Mouse (Mus musculus) forebrain, embryonic 12.5 days (tissue): ENCODE data around the gene Brk1. TPM values are rescaled to one million over a fixed set of nuclear protein-coding genes. Genes with fewer than 3 reads are reported as not detected.
A peak's percentile ranks its signal among the peaks of the same experiment; 100 is the strongest.

Source experiments
- ATAC-seq: fragments of 200-750 bp; cut with Nextera tagmentation; 2 replicates; pipeline ENCODE4 v1.8.0; 2017; ENCODE audit warnings: moderate TSS enrichment; ENCODE audit not compliant: low FRiP score
- H3K27ac ChIP-seq: fragments of 300-500 bp; sonication (generic); 2 replicates; pipeline ENCODE4 v1.5.1; 2016; ENCODE audit warnings: mild to moderate bottlenecking
- H3K27me3 ChIP-seq: fragments of 300-500 bp; sonication (generic); 2 replicates; pipeline ENCODE4 v1.6.1; 2016; ENCODE audit warnings: mild to moderate bottlenecking
- H3K36me3 ChIP-seq: fragments of 300-500 bp; sonication (generic); replicated peaks from 2 replicates; pipeline ENCODE4 v1.6.1; 2016; ENCODE audit warnings: mild to moderate bottlenecking
- H3K4me1 ChIP-seq: fragments of 300-500 bp; sonication (generic); 2 replicates; pipeline ENCODE4 v1.6.1; 2016
- H3K4me2 ChIP-seq: fragments of 300-500 bp; sonication (generic); 2 replicates; pipeline ENCODE4 v1.6.1; 2016; ENCODE audit warnings: mild to moderate bottlenecking, moderate library complexity
- H3K4me3 ChIP-seq: fragments of 300-500 bp; sonication (generic); replicated peaks from 2 replicates; pipeline ENCODE4 v1.5.1; 2016; ENCODE audit warnings: mild to moderate bottlenecking
- H3K9ac ChIP-seq: fragments of 300-500 bp; sonication (generic); 2 replicates; pipeline ENCODE4 v1.6.1; 2016; ENCODE audit warnings: mild to moderate bottlenecking
- H3K9me3 ChIP-seq: fragments of 300-500 bp; sonication (generic); 2 replicates; pipeline ENCODE4 v1.6.1; 2016
- WGBS: fragments of 180-500 bp; shearing (Covaris S2); methylation state at CpG from one replicate; pipeline ENCODE4 v1.1.7; 2016; 5-methylcytosine and 5-hydroxymethylcytosine counted together
- polyA plus RNA-seq: library from polyadenylated mRNA; unstranded; fragments of >200 nt; fragmentation: Nextera tagmentation; extraction: Ambion mirVana; gene quantifications from 2 replicates; pipeline ENCODE4 v1.2.1, GENCODE M21; 2016

Brk1 gene
- polyA plus RNA-seq, 1 experiment from 2014 or later, result 194 TPM

GRCm38 (mm10) chr6:113602821-113603220 is 1.8 kb upstream of the Brk1 start:
- Histone ChIP-seq H3K4me3 (no peak overlapping the region), H3K9me3 (no peaks in the 10 kb centered on the region), H3K27ac (no peak overlapping the region), H3K36me3 (peaks cover 5% of the 10 kb centered on the region; the same call in 1 of the 2 replicates), H3K27me3 (no peaks in the 10 kb centered on the region), H3K4me2 (no peak overlapping the region), H3K9ac (no peak overlapping the region), H3K4me1 (peaks cover 26% of the 10 kb centered on the region)
- WGBS, result 95% methylated on average over 6 of the region's 6 CpGs
- ATAC-seq, result no peak

- Histone ChIP-seq H3K36me3 (peaks cover 5% of the 10 kb centered on the region; the same call in 1 of the 2 replicates), H3K4me1 (peaks cover 26% of the 10 kb centered on the region), H3K27ac (no peak overlapping the region), H3K9me3 (no peaks in the 10 kb centered on the region), H3K9ac (peak overlapping the region; percentile 89; the same call in 1 of the 2 replicates), H3K4me2 (peak overlapping the region; percentile 91), H3K27me3 (no peaks in the 10 kb centered on the region), H3K4me3 (peak overlapping the region; percentile 95)
- no peak for ATAC-seq
- 51% methylated on average over 12 of the region's 12 CpGs for WGBS
These were observed 579 bp upstream of the Brk1 start for GRCm38 (mm10) chr6:113603993-113604392.

- H3K9me3 ChIP-seq, result no peaks in the 10 kb centered on the region
- H3K4me1 ChIP-seq, result peaks cover 25% of the 10 kb centered on the region
- WGBS, result 5% methylated on average over 10 of the region's 10 CpGs
- H3K27me3 ChIP-seq, result no peaks in the 10 kb centered on the region
- H3K4me2 ChIP-seq, result peak overlapping the region; percentile 91
- H3K36me3 ChIP-seq, result peaks cover 7% of the 10 kb centered on the region; the same call in 1 of the 2 replicates
- peak overlapping the region; percentile 89 for H3K9ac ChIP-seq
- peak overlapping the region; percentile 95 for H3K4me3 ChIP-seq
- ATAC-seq, result no peak
- peak overlapping the region; percentile 62; the same call in 1 of the 2 replicates for H3K27ac ChIP-seq
These were observed 613 bp downstream of the Brk1 start for GRCm38 (mm10) chr6:113605224-113605545.

- Histone ChIP-seq H3K4me2 (no peak overlapping the region), H3K4me1 (peaks cover 18% of the 10 kb centered on the region), H3K9me3 (no peaks in the 10 kb centered on the region), H3K36me3 (peaks cover 35% of the 10 kb centered on the region), H3K4me3 (no peak overlapping the region), H3K27ac (no peak overlapping the region), H3K27me3 (no peaks in the 10 kb centered on the region), H3K9ac (no peak overlapping the region)
- WGBS, result 87% methylated on average over 6 of the region's 6 CpGs
- no peak for ATAC-seq
These were observed 4.3 kb downstream of the Brk1 start for GRCm38 (mm10) chr6:113608871-113609270.

- WGBS, result 96% methylated on average over 7 of the region's 7 CpGs
- H3K9me3 ChIP-seq, result no peaks in the 10 kb centered on the region
- peaks cover 39% of the 10 kb centered on the region for H3K36me3 ChIP-seq
- H3K27me3 ChIP-seq, result no peaks in the 10 kb centered on the region
- no peak overlapping the region for H3K9ac ChIP-seq
- ATAC-seq, result no peak
- no peak overlapping the region for H3K4me3 ChIP-seq
- no peak overlapping the region for H3K27ac ChIP-seq
- no peak overlapping the region for H3K4me2 ChIP-seq
- peaks cover 18% of the 10 kb centered on the region for H3K4me1 ChIP-seq
These were observed 4.7 kb downstream of the Brk1 start for GRCm38 (mm10) chr6:113609293-113609692.

- peaks cover 65% of the 10 kb centered on the region for H3K36me3 ChIP-seq
These were observed 7.8 kb downstream of the Brk1 start for GRCm38 (mm10) chr6:113612258-113612969.

GRCm38 (mm10) chr6:113614152-113614551 is 9.6 kb downstream of the Brk1 start:
- Histone ChIP-seq H3K4me2 (no peak overlapping the region), H3K9me3 (no peaks in the 10 kb centered on the region), H3K27me3 (no peaks in the 10 kb centered on the region), H3K27ac (no peak overlapping the region), H3K36me3 (peaks cover 71% of the 10 kb centered on the region), H3K9ac (no peak overlapping the region), H3K4me3 (no peak overlapping the region), H3K4me1 (no peaks in the 10 kb centered on the region)
- ATAC-seq, result no peak
- 96% methylated on average over 7 of the region's 7 CpGs for WGBS

More at GRCm38 (mm10) chr6:113612258-113612969, 7.8 kb downstream of the Brk1 start:
- no peak overlapping the region for H3K4me2 ChIP-seq
- H3K27ac ChIP-seq, result no peak overlapping the region
- no peaks in the 10 kb centered on the region for H3K9me3 ChIP-seq
- no peak overlapping the region for H3K4me3 ChIP-seq
- WGBS, result 96% methylated on average over 8 of the region's 8 CpGs
- no peaks in the 10 kb centered on the region for H3K4me1 ChIP-seq
- no peak for ATAC-seq
- no peaks in the 10 kb centered on the region for H3K27me3 ChIP-seq
- no peak overlapping the region for H3K9ac ChIP-seq

- 98% methylated on average over 8 of the region's 8 CpGs for WGBS
- no peaks in the 10 kb centered on the region for H3K9me3 ChIP-seq
- no peak overlapping the region for H3K4me3 ChIP-seq
- peaks cover 71% of the 10 kb centered on the region for H3K36me3 ChIP-seq
- H3K4me2 ChIP-seq, result no peak overlapping the region
- H3K9ac ChIP-seq, result no peak overlapping the region
- no peaks in the 10 kb centered on the region for H3K27me3 ChIP-seq
- H3K4me1 ChIP-seq, result no peaks in the 10 kb centered on the region
- ATAC-seq, result no peak
- H3K27ac ChIP-seq, result no peak overlapping the region
These were observed 10.4 kb downstream of the Brk1 start for GRCm38 (mm10) chr6:113614997-113615396.

- no peaks in the 10 kb centered on the region for H3K9me3 ChIP-seq
- no peak overlapping the region for H3K27ac ChIP-seq
- no peaks in the 10 kb centered on the region for H3K27me3 ChIP-seq
- H3K4me3 ChIP-seq, result no peak overlapping the region
- no peaks in the 10 kb centered on the region for H3K4me1 ChIP-seq
- ATAC-seq, result no peak
- H3K36me3 ChIP-seq, result peaks cover 67% of the 10 kb centered on the region
- H3K9ac ChIP-seq, result no peak overlapping the region
- H3K4me2 ChIP-seq, result no peak overlapping the region
- WGBS, result 95% methylated on average over 4 of the region's 4 CpGs
These were observed 10.9 kb downstream of the Brk1 start for GRCm38 (mm10) chr6:113615489-113615888.

- WGBS, result 70% methylated on average over 5 of the region's 5 CpGs
- H3K4me3 ChIP-seq, result peak overlapping the region; percentile 73
- peak; percentile 7; the same call in 1 of the 2 replicates for ATAC-seq
- H3K9ac ChIP-seq, result no peak overlapping the region
- no peaks in the 10 kb centered on the region for H3K9me3 ChIP-seq
- H3K36me3 ChIP-seq, result peaks cover 16% of the 10 kb centered on the region
- peak overlapping the region; percentile 55 for H3K4me2 ChIP-seq
- H3K4me1 ChIP-seq, result peaks cover 19% of the 10 kb centered on the region
- no peaks in the 10 kb centered on the region for H3K27me3 ChIP-seq
- H3K27ac ChIP-seq, result no peak overlapping the region
These were observed 18.8 kb downstream of the Brk1 start for GRCm38 (mm10) chr6:113623386-113623785.

GRCm38 (mm10) chr6:113623941-113624751 is 19.6 kb downstream of the Brk1 start, which contains the start of gene Vhl:
Gene Vhl (plus strand): TSS chr6:113623959.
- peak within 1 kb of the TSS; percentile 82 for H3K9ac ChIP-seq
- peaks cover 20% of the 10 kb centered on the region for H3K36me3 ChIP-seq
- peak within 1 kb of the TSS; percentile 73 for H3K4me3 ChIP-seq
- peak within 1 kb of the TSS; percentile 55 for H3K4me2 ChIP-seq
- H3K27me3 ChIP-seq, result no peaks in the 10 kb centered on the region
- peaks cover 19% of the 10 kb centered on the region for H3K4me1 ChIP-seq
- peak within 1 kb of the TSS; percentile 87 for H3K27ac ChIP-seq
- 1% methylated on average over 75 of the region's 76 CpGs for WGBS
- peak; percentile 89 for ATAC-seq
- no peaks in the 10 kb centered on the region for H3K9me3 ChIP-seq

GRCm38 (mm10) chr6:113624989-113625770 is 20.6 kb downstream of the Brk1 start:
- ATAC-seq, result no peak
- H3K9me3 ChIP-seq, result no peaks in the 10 kb centered on the region
- H3K9ac ChIP-seq, result peak overlapping the region; percentile 82
- peaks cover 19% of the 10 kb centered on the region for H3K4me1 ChIP-seq
- H3K36me3 ChIP-seq, result peaks cover 30% of the 10 kb centered on the region
- 50% methylated on average over 5 of the region's 5 CpGs for WGBS
- H3K4me3 ChIP-seq, result peak overlapping the region; percentile 73
- H3K27ac ChIP-seq, result no peak overlapping the region
- H3K27me3 ChIP-seq, result no peaks in the 10 kb centered on the region
- H3K4me2 ChIP-seq, result peak overlapping the region; percentile 55
